Mouse (Mus musculus) MEL (cell line): ENCODE measurements around the gene Arf6. TPM values are rescaled to one million over a fixed set of nuclear protein-coding genes. Genes with fewer than 3 reads are reported as not detected.

Experiments used
- polyA plus RNA-seq, 2 experiments: library from polyadenylated mRNA; stranded (reverse) in 1 of 2; unstranded in 1 of 2; fragments of >175 nt in 1 of 2; fragments of >200 nt in 1 of 2; gene quantifications; 2 replicates each; pipeline versions ENCODE4 v1.2.1 to v1.2.4; 2012; ENCODE audit warnings: low replicate concordance in 2 of 2, low read depth in 1 of 2; ENCODE audit not compliant: insufficient read length in 2 of 2, insufficient read depth in 1 of 2, missing spikeins in 1 of 2
- total RNA-seq: library from RNA; depleted of rRNA; stranded (reverse); fragments of 300-350 nt; gene quantifications from 2 replicates; pipeline ENCODE4 v1.2.3, GENCODE M21; 2012; rRNA removed

Gene Arf6
- total and polyA plus RNA-seq, 3 experiments: 140 to 192 (median 181) TPM

Other genes starting within 250 kb of the Arf6 start
- 4,641 and 5,133 TPM in 2 replicates for gene Rps29, start 213.0 kb upstream of the Arf6 start, total RNA-seq
- gene Rps29, start 213.0 kb upstream of the Arf6 start, polyA plus RNA-seq: 1,000 to 10,000 TPM in 1 of 2 experiments, 100 to 1,000 TPM in 1; 450 to 1,410 TPM
- 10.2 and 14.1 TPM in 2 replicates for gene Lrr1, start 203.3 kb upstream of the Arf6 start, total RNA-seq
- 10 to 100 TPM in 1 of 2 experiments, not detected in 1; 23.1 TPM for gene Lrr1, start 203.3 kb upstream of the Arf6 start, polyA plus RNA-seq
- gene Rpl36al, start 188.1 kb upstream of the Arf6 start, total RNA-seq: 1,318 and 1,322 TPM in 2 replicates
- 100 to 1,000 TPM in 1 of 2 experiments, not detected in 1; 696 TPM for gene Rpl36al, start 188.1 kb upstream of the Arf6 start, polyA plus RNA-seq
- gene Mgat2, start 188.0 kb upstream of the Arf6 start, total RNA-seq: 43.3 and 65.3 TPM in 2 replicates
- gene Mgat2, start 188.0 kb upstream of the Arf6 start, polyA plus RNA-seq: 10 to 100 TPM in 1 of 2 experiments, not detected in 1; 40.9 TPM
- gene Gm49383, start 175.0 kb upstream of the Arf6 start, total RNA-seq: 25.2 and 27.5 TPM in 2 replicates
- 10 to 100 TPM in 1 of 2 experiments, not detected in 1; 28.8 TPM for gene Gm49383, start 175.0 kb upstream of the Arf6 start, polyA plus RNA-seq
- 7.6 and 10.1 TPM in 2 replicates for gene Dnaaf2, start 173.7 kb upstream of the Arf6 start, total RNA-seq
- 1 to 10 TPM in 1 of 2 experiments, not detected in 1; 5.5 TPM for gene Dnaaf2, start 173.7 kb upstream of the Arf6 start, polyA plus RNA-seq
- 24.1 and 26.2 TPM in 2 replicates for gene Gm49384, start 167.9 kb upstream of the Arf6 start, total RNA-seq
- 10 to 100 TPM in 1 of 2 experiments, not detected in 1; 28.5 TPM for gene Gm49384, start 167.9 kb upstream of the Arf6 start, polyA plus RNA-seq
- 14.1 and 14.4 TPM in 2 replicates for gene Pole2, start 144.0 kb upstream of the Arf6 start, total RNA-seq
- 10 to 100 TPM; 18.0 to 89.5 TPM for gene Pole2, start 144.0 kb upstream of the Arf6 start, polyA plus RNA-seq
- 0.23 and 0.26 TPM in 2 replicates for gene Klhdc1, start 131.0 kb upstream of the Arf6 start, total RNA-seq
- gene Klhdc1, start 131.0 kb upstream of the Arf6 start, polyA plus RNA-seq: 1 to 10 TPM in 1 of 2 experiments, not detected in 1; 1.1 TPM
- 50.2 and 51.7 TPM in 2 replicates for gene Klhdc2, start 75.5 kb upstream of the Arf6 start, total RNA-seq
- 100 to 1,000 TPM in 1 of 2 experiments, 10 to 100 TPM in 1; 48.5 to 154 TPM for gene Klhdc2, start 75.5 kb upstream of the Arf6 start, polyA plus RNA-seq
- gene Nemf, start 15.0 kb upstream of the Arf6 start, total RNA-seq: 32.1 and 33.4 TPM in 2 replicates
- 10 to 100 TPM in 1 of 2 experiments, not detected in 1; 30.2 TPM for gene Nemf, start 15.0 kb upstream of the Arf6 start, polyA plus RNA-seq
- 0.69 and 1.7 TPM in 2 replicates for gene Gm9887, start 308 bp downstream of the Arf6 start, total RNA-seq
- gene Gm9887, start 308 bp downstream of the Arf6 start, polyA plus RNA-seq: 1 to 10 TPM in 1 of 2 experiments, not detected in 1; 4.9 TPM
- gene Vcpkmt, start 210.9 kb downstream of the Arf6 start, total RNA-seq: 18.8 and 20.8 TPM in 2 replicates
- 10 to 100 TPM in 1 of 2 experiments, not detected in 1; 43.1 TPM for gene Vcpkmt, start 210.9 kb downstream of the Arf6 start, polyA plus RNA-seq